Mouse (Mus musculus) lung, postnatal 14 days (tissue): ENCODE measurements around the gene Myh9.

Source experiments
- DNase-seq: peaks from one replicate; pipeline ENCODE4 v3.0.0; 2021

Myh9 gene

GRCm38 (mm10) chr15:77782449-77783014 lies 59.4 kb downstream of the Myh9 start:
- peak; percentile 68 for DNase-seq

GRCm38 (mm10) chr15:77775186-77775963 lies 66.6 kb downstream of the Myh9 start:
- peak; percentile 88 for DNase-seq

- no peak for DNase-seq
Observed at GRCm38 (mm10) chr15:77774303-77774702, 67.7 kb downstream of the Myh9 start.

GRCm38 (mm10) chr15:77773099-77773915 lies 68.7 kb downstream of the Myh9 start:
- DNase-seq = no peak

DNA sequence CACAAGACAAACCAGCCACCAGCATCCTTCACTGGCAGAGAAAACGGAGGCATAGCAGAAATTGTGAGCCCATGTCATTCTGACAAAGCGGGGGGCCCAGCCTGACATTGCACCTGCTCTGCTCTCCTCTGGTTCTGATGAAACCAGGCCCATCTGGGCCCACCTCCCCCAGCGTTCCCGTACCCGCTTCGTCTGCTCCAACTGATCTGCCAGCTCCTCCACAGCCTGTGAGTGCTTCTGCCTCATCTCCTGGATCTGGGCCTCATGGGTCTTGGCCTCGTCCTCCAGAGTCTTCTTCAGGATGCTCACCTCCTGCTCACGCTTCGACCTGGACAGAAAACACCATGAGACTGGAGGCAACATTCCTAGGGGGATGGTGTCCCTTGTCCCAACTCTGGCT lies 71.0 kb downstream of the Myh9 start:
- no peak for DNase-seq

GRCm38 (mm10) chr15:77770341-77770740 lies 71.6 kb downstream of the Myh9 start:
- no peak for DNase-seq

GRCm38 (mm10) chr15:77766981-77767380 lies 75.0 kb downstream of the Myh9 start:
- DNase-seq = no peak

DNA sequence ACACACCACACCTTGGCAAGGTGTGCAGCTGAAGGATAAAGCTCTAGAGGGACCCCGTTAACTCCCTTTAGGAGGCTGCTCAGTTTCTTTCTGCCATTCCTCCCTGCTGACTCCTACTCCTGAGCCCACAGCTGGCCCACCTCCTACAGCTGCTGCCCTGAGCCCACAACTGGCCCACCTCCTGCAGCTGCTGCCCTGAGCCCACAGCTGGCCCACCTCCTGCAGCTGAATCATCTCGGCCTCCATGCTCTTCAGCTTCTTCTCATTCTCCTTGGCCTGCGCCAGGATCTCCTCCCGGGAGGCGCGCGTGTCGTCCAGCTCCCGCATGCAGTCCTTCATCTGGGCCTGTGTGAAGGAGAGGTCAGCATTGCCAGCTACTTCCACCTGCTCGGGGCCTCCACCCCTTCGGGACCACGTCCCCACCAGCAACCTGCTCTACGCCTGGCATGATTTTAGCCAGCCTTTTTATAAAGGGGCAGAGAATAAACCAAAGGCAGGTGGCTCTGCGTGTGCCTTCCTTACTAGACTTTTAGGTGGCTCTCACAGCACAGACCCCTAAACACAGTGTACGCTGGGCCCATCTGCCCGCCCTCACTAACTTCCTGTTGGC lies 76.4 kb downstream of the Myh9 start:
- no peak for DNase-seq

- peak; percentile 69 for DNase-seq
Observed at GRCm38 (mm10) chr15:77764391-77765006, 77.5 kb downstream of the Myh9 start.

DNA sequence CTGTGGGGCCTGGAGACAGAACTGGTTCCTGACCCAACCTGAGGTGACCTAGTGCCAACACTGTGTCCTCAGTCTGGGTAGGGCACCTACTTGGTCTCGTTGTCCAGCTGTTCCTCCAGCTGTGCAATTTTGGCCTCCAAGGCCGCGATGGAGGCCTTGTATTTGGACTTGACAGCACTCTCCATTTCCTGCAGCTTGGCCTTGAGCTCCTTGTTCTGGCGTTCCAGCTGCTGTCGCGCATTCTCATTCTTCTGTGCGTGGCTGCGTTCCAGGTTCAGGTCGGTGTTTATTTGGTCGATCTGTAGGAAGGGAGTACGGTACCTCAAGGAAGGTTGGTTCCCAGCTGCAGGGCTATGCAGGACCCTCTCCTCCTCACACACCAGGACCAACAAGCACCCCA lies 78.3 kb downstream of the Myh9 start:
- no peak for DNase-seq

GRCm38 (mm10) chr15:77763050-77763449 lies 78.9 kb downstream of the Myh9 start:
- no peak for DNase-seq

- peak; percentile 40 for DNase-seq
Observed at GRCm38 (mm10) chr15:77761561-77762380, 80.2 kb downstream of the Myh9 start.

- DNase-seq = no peak
Observed at GRCm38 (mm10) chr15:77761083-77761482, 80.9 kb downstream of the Myh9 start.

GRCm38 (mm10) chr15:77760037-77760436 lies 81.9 kb downstream of the Myh9 start:
- no peak for DNase-seq

GRCm38 (mm10) chr15:77757586-77758226 lies 84.3 kb downstream of the Myh9 start:
- no peak for DNase-seq

DNA sequence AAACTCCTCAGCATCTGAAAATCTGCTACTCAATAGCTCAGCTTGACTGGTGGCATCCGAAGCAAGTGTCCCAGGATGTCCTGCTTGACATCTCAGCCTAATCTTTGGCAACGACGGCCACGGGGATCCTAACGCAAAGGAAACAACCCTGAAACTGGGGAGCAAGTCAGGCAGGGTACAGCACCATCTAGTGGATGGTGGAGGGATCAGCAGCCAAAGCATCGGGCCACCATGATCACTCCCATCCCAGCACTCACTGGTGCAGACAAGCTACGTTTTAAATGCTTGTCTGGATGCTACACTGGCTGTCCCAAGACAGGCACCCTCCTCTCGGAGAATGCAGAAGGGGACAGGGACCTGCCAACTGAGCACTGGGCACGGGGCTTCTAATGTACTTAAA lies 85.1 kb downstream of the Myh9 start, which contains the start of gene Apol8:
Gene Apol8, minus strand, starts transcription at position 156 of the 400 bp plus-strand sequence.
- DNase-seq = peak; percentile 64

- DNase-seq = no peak
Observed at GRCm38 (mm10) chr15:77756081-77756480, 85.9 kb downstream of the Myh9 start.

- DNase-seq = no peak
Observed at GRCm38 (mm10) chr15:77755132-77755531, 86.8 kb downstream of the Myh9 start.

DNA sequence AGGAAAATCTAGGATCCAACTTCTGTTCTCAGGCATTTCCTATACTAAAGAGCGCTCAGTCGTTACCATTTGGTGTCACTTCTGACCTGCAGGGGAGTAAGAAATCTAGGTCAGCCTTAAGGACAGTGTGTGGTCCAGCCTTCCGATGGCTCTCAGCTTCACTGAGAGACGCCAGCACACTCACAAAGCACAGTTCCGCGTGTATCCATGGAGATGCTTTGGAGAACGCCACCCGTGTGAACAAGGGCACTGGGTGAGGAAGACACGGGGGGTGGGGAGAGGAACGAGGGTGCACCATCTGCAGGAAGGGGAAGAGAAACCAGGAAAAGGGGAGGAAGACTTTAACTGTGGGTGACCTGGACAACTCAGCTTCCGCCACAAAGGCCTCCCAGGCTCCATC lies 89.5 kb downstream of the Myh9 start:
- DNase-seq = no peak

GRCm38 (mm10) chr15:77750461-77750860 lies 91.5 kb downstream of the Myh9 start:
- DNase-seq = peak; percentile 62

DNA sequence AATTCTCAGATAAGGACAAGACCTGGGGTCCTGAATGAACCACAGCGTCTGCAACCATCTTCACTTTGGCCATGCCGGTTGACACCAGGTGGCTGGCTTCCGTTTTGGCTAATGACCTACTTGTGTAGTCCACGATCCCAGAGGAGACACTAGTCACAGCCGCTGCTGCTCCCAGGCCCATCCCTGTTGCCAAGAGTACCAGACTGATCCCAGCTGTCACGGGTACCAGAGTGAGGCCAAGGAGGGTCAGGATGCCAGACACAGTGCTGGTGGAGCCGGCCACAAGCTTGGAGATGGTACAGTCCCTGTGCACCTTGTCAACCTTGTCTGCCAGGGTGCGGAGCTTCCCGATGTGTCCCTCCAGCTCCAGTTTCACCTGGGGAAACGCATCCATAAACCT lies 92.3 kb downstream of the Myh9 start:
- DNase-seq = no peak
